Mouse (Mus musculus): ENCODE measurements around the gene Emx2. TPM values are rescaled to one million over a fixed set of nuclear protein-coding genes. Genes with fewer than 3 reads are reported as not detected.

The Emx2 gene
- polyA plus RNA-seq, 2 experiments from 2014 or later, result not detected

DNA sequence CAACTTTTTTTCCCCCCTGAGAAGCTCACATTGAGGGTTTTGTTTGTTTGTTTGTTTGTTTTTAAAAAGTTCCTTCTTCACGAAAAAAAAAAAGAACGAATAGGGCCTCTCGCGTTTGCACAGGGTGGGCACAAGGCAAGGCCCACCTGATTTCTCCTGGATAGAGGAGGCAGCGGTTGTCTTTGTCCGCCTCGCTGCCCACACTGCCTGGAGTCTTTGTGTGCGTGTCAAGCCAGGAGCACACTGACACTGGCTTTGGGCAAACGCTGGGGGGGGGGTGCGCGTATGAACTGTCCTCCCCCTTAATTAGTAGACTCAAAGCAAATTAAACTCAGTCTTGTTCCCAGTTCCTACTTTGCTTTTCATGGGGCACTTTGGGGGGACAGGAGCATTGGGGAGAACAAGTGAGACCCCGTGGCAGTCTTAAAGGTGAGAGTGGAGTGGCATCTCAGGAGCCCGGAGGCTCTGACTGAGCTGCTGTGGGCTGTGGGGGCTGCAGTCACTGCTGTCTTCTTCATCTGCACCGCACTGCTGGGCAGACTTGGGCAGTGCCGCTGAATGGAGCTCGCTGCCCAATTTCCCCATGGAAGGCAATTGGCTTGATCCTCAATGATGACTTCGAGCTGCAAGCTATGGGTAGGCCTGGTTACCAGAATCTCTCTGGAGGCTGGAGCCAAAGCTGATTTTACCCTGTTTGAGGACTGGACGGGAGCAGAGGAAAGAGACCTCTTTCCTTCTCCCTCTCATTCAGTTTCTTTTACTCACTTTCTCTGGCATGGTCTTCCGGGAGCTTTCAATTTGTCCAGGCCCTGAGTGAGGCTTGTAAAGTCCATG is 4.5 kb downstream of the Emx2 start:
- no peak for ATAC-seq

DNA sequence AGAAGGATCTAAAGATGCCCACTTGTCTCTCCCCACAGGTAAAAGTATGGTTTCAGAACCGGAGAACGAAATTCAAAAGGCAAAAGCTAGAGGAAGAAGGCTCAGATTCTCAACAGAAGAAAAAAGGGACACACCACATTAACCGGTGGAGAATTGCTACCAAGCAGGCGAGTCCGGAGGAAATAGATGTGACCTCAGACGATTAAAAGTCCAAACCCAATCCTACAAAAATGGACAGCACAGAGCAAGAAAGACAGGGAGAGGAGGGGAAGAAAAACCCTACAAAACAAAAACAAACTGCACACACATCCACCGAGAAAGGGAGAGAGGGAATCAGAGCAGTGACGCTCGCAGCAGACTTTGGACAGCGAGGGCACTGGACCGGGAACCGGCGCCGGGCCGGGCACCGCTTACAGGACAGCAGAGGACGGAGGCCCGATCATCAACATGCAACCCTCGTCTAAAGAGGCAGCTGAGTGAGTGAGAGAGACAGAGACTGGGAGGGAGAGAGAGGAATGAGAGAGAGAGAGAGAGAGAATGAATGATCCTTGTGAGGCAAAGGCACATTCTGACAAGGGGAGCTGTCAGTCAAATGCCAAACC is 5.8 kb downstream of the Emx2 start:
- ATAC-seq, result no peak

DNA sequence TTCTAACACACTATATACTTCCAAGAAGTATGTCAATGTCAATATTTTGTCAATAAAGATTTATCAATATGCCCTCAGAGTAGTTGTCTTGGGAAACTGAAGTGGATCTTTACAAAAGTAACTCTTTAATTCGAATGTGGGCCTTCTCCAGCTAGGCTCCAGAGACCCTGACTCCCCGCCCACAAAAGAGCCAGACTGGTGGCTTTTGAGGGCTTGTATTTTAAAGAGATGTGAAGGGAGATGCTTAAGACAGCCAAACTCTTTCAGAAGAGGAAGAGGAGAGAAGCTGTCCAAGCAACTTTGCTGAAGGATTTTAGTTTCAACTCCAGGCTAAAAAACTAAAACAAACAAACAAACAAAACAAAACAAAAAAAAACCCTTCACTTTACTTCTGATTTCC is 7.1 kb downstream of the Emx2 start:
- no peak for ATAC-seq

DNA sequence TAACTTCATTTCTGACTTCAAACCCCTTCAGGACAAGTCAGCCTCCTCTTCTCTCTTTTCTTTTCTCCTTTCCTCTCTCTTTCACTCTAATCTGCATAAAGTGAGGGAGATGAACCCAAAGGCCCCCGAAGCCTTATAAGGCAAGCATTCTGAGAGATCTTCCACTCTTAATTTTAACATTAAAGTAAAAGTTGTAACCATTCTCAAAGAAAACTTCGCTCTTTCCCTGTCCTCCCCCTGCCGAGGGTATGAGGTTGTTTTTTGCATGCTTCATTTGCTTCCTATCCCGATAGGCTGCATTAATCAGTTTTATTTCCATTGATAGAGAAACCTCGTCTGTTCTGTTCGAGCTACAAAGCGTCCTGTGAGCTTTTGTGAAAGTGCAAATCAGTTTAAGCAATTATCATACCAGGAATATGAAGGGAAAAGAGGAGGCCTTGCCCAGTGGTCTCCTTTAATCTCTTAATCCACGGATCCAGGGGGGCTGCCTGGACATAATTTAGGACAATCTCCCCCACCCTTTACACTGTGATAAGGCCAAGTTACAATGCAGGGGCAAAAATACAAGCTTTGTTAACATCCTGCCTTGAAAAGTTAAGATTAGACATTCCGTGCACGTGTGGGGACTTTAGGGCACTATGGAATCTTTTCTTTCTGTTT is 7.7 kb downstream of the Emx2 start:
- no peak for ATAC-seq

DNA sequence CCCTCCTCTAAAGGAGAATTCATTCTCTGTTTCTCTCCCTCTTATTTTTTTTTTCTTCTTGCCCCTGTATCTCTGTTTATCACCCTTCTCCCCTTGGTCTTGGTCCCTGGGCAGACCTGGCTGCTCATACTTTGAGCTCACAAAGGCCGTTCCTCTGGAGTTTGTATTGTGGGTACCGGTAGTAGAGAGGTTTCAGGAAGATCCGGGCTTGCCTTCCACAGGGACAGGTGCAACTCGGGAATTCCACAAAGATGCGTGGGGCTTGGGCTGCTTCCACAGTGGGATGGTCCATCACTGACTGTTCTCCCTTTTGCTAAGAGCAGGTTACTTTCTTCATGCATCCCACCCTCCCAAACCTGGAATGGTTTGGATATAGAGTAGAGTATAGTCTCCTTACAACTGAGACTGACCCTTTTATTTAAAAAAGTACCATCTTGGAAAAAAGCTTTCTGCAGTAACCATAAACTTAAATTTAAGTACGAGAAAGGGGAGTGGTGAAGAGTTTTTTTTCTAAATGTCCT is 8.3 kb downstream of the Emx2 start:
- no peak for ATAC-seq

DNA sequence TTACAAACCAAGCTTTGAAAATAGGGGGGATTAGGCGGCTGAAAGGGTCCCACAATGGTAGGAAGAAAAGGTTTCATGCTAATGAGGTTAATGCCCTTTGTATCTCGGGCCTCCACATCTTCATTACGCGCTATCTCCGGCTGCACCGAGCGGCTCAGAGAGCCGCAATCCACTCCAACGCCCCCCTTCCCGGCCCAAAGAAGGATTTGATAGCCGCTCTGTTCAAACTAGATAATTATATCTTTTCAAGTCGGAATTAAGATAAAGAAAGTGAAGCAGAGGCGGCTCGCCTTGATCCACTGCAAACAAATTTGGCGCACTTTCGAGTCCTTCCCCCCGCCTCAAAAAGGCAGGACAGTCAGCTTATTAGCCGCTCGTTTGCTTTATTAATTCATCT is 8.8 kb downstream of the Emx2 start:
- no peak for ATAC-seq

DNA sequence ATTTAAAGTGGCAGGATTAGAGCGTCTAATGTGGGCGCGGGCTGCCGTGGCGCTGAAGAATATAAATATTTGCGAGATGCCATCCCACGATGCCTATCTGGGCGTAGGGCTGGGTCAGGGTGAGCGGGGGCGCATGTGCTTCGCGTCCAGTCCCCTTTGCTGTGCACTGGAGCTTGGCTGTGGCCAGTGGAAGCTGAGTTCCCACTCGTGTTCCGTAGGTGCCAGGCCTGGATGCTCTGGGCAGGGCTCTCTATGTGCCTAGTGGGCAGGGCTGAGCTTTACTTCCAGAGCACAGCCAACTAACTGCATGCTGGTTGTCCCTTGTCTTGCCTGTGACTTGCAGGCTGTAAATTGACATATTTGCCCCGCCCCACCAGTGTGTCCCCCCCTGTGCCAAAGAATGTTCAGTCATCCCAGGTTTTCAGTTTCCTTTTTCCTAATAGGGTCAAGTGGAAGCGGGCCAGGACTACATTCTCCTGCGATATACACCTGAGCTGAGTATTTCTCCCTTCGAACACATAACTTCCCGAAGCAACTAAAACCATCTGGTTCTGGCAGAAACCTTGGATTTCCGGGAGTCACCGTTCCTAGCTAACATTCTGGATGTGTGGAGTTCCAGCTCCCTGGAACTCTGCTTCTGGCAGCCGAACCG is 9.4 kb downstream of the Emx2 start:
- ATAC-seq, result no peak

DNA sequence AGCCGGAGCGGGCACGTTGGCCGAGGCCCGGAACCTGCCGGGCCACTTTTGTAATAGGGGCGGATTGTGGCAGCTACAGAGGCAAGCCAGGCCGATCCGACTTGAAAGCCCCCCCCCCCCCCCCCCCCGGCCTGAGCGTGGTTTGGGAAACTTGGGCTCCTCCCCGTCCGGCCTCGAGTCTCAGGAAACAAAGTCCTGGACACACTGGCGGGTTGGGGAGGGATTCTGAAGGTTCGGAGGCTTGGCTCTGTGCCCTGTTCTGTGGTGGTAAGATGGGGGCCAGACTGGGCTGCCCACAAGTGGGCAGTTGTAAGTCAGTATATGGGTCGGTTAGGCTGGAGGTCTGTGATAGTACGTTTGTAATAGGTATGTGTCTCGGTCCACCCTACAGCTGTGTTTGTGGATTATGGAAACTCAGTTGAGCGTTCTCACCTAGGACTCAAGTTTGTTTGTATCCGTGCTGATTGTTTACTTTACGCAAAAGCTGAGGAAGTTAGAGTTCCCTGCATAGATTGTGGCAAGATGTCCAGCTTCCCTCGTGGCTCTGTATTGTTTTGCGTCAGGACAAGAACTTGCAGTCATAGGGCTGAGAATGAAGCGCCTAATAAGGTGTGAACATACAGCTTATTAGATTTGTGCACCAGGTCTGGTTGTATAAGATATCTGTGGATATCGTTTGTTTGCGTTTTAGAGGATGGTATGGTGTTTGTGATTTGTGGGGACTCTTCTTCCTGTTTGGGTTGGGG is 10.1 kb downstream of the Emx2 start:
- no peak for ATAC-seq

DNA sequence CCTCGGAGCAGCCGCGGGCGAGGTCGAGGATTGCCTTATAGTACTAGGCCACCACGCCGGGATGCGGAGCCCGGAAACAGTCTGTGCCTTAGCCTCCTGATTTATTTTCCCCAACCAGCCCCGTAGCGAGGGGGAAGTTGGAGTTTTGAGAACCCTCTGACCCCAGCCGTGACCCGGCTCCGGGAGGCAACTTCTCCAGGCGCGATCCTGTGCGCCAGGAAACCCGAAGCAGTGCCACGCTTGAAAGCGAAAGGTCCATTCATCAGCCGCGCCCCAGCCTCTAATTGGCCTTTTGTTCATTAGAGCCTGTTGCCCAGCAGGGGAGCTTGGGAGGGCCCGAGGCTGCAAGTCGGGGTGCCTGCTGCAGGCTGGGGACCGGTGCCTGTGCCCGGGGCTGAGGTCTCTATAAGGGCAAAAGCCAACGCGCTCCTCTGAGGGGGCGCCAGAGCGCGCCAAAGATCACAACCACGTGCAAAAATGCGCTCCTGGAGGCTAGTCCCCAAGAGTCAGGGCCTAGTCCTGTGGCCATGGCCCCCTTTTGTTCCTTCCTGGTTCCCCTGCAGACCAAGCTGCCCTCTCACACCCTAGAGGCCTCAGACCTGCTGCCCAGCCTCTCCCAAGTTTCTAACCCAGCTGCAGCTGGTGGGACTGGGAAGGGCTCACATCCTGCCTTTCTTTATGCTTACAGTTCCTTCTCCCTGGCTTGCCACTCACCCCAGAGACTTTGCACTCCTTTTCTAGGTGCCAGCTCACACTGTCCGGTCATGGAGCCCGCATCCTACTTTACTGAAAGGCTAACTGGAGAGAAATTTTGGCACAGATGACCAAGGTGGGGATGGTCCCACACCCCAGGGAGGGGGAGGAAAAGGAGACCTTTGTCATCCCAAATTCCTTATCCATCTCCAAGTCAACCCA is 11.1 kb downstream of the Emx2 start:
- no peak for ATAC-seq

DNA sequence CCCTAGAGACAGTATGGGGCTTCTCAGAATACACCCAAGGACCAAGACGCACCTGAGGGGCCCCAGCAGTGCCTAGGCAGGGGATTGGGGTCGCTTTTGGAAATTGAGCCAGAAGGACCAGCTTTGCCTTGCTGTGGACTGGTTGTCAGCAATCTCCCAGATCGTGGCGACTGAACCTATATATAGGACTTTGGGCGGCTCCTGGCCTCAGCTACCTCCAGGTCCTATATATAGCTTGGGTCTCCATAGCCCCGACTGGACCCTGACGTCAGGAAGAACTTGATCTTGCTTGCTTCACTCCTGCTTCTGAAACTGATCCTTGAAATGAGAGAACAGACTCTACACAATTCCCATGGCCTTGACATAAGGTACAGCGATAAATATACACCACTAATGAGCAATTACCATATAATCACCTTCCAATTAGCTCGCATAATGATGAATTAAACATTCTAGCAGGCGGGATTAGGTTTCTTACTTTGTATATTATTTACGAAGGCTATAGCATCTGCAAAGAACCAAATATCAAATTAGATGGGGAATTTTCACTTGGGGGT is 12.0 kb downstream of the Emx2 start:
- ATAC-seq, result no peak

DNA sequence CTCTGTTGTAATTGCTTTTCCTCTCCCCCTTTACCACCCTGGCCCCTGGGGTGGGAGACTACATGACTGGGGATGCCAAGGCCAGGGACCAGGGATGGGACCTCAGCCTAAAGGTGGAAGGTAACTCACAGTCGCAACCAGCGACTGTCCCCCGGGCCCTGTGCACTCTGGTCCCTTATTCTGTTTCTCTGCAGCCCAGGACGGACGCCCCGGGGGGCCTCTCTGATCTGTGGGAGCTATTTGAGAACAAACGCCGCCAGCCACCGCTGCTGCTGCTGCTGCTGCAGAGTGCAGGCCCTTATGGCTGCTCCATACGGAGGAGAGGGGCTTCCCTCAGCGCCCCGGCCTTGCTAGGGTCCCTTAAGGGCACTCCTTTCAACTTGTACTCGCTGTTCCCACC is 12.7 kb downstream of the Emx2 start:
- ATAC-seq, result no peak

DNA sequence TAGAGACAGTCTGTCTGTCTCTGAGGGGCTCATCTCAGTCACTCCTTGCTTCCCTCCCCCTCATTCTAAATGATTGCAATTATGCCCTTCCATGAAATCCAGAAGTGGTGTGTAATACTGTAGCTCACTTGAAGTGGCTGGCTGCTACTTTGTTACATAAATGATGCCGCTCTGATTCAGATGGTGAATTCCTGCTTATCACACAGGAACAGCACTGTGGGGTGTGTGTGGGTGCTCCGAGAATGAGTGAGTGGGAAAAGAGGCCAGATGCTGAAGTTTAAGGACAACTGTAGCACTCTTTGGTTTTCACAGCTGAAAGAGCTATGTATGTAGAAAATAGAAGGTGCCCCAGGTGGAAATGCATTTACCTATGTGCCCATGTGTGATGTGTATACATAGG is 14.7 kb downstream of the Emx2 start:
- no peak for ATAC-seq

DNA sequence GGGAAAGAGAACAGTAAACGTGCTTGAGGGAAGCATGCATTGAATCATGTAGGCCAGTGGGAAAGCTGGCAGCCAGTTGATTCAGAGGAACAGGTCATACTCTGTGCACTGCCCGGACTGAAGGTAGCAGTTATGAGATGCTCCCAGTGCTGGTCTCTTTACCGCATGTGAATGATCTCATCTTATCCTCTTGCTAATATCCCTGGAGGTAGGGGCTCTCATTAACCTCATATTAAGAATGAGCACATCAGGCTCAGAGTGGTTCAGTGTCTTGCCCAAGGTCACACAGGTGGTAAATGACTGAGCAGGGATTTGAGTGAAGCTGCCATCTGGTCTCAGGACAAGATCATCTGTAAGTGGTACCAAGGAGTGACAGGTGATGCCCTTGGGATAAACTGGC is 21.7 kb downstream of the Emx2 start:
- ATAC-seq, result no peak

DNA sequence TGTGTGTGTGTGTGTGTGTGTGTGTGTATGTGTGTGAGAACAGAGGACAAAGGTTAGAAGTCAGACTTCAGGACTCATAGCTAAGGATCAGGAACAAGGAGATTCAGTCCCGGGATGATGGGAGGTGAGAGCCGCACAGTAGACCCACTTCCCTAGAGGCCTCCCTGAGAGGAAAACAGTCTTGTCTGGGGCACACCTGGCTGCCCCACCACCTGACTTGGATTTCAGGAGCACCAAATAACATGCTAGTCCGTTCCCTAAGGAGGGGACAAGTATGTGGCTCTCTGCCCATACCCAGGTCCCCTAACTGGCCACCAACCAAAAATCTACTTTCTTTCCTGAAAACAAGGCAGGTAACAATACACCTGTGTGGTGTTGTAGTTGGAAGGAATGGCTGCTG is 22.4 kb downstream of the Emx2 start:
- ATAC-seq, result no peak

DNA sequence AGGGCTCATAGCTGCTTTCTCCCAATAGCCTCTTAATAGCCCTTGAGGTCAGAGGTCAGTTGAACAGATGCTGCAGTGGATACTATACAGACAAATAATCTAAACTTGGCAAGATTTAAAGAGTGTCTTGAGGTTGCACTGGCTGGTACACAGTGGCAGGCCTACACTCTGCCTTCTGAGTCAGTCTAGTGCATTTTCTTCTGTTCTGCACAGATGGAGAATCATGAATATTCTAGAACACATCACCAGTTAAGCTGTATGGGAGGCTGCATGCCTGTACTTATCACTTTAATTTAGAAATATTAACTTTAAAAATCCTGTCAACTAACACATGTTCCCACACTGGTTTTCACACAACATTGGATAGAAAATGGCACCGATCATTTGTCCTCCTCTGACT is 34.1 kb downstream of the Emx2 start:
- no peak for ATAC-seq

DNA sequence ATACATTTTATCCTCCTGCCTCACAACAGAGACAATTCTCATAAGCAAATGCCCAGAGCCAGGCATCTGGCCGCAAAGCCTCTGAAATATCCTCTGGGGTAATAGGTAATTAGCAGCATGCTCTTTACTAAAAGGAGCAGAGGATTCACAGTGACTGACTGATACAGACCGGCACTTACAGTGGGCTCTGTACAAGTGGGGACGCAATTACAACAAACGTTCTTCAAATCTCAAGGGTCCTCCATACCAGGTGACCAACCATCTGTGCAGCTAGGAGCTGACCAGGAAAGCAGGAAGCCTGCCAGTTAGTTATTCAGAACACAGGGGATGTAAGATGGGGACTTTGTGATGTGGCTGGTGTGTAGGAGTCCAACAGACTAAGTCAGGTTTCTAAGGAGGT is 38.7 kb downstream of the Emx2 start:
- ATAC-seq, result no peak

DNA sequence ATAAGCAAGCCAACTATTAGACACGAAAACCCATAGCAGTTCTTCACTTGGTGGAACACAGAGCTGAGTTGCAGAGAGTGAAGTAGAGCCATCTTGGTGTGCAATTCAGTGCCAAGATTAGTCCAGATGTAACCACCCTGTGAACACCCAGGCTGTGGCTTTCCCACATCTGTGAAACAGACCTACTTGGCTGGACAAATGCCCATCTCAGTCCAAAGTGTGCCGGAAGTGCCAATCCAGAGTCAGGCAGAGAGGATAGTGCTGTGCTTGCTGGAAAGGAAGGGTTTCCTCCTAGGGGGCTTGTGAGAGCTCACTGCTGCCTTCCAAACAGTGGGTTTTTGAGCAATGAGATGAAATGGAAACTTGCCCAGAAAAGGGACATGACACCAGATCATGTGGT is 50.7 kb downstream of the Emx2 start:
- no peak for ATAC-seq

DNA sequence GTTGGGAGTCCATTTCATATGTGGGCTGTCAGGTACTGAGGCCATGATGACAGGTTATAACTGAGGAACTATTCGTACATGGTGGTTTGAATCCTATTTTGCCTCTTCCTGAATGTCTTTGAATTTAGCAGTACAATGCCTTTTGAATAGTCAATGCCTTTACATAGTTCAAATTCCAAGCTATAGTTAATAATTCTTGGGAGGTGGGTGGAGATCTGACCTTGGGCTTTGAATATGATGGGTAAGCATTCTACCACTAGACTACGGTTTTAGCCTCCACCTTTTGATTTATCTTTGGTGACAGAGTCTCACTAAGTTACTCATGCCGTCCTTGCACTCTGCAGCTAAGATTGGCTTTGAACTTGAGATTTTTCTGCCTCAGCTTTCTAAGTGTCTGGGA is 55.0 kb downstream of the Emx2 start:
- ATAC-seq, result no peak

Data from CD4-positive, CD25-positive, alpha-beta regulatory T cell, adult 4 months (primary cell).